Comparison of ENCODE assay signal across 15 mouse cellular contexts in genomic region chr3:115759659-115760058, GRCm38 (mm10).
"Had no signal": no experiment of that assay in that cellular context is flagged by ENCODE, and none has a peak within 500 bp of the region (broad histone marks: within the 10 kb centered on the region; RNA-seq: fewer than 3 reads in every experiment).

No protein-coding gene starts in this region.

- H3K27me3 ChIP-seq: lung, embryonic 15.5 days; megakaryocyte, embryonic 14.5 days; midbrain, embryonic 13.5 days; midbrain, embryonic 15.5 days; neural tube, embryonic 12.5 days; stomach, embryonic 15.5 days had no signal

- H3K4me3 ChIP-seq: lung, embryonic 15.5 days; megakaryocyte, embryonic 14.5 days; midbrain, embryonic 13.5 days; midbrain, embryonic 15.5 days; neural tube, embryonic 12.5 days; stomach, embryonic 15.5 days had no signal

- DNase-seq: lung, adult 2 months; lung, postnatal 14 days; lung, postnatal 36 days; right cerebral cortex, postnatal 14 days; thymus, adult 2 months; thymus, postnatal 25 days; thymus, postnatal 4 days had no signal

- H3K27ac ChIP-seq: lung, embryonic 15.5 days; macrophage; midbrain, embryonic 13.5 days; midbrain, embryonic 15.5 days; neural tube, embryonic 12.5 days; stomach, embryonic 15.5 days; stomach, postnatal 0 days had no signal

- H3K9me3 ChIP-seq: lung, embryonic 15.5 days; midbrain, embryonic 15.5 days; neural tube, embryonic 12.5 days; stomach, embryonic 15.5 days had no signal

- H3K36me3 ChIP-seq: lung, embryonic 15.5 days; midbrain, embryonic 13.5 days; midbrain, embryonic 15.5 days; neural tube, embryonic 12.5 days; stomach, embryonic 15.5 days had no signal

- H3K4me1 ChIP-seq: midbrain, embryonic 13.5 days; midbrain, embryonic 15.5 days had no signal
